Mouse (Mus musculus) liver, embryonic 14.5 days (tissue): Measurements from ENCODE around the gene Donson. TPM values are rescaled to one million over a fixed set of nuclear protein-coding genes. Genes with fewer than 3 reads are reported as not detected.

Experiments used
- ATAC-seq: fragments of 200-750 bp; cut with Nextera tagmentation; 2 replicates; pipeline ENCODE4 v1.8.0; 2017; ENCODE audit warnings: moderate number of reproducible peaks, mild to moderate bottlenecking, moderate library complexity; ENCODE audit not compliant: insufficient read depth
- DNase-seq, 3 experiments: peaks; one replicate each; pipeline ENCODE4 v3.0.0-alpha.2; 2012 to 2013; ENCODE audit warnings: low read depth in 3 of 3, low spot score in 3 of 3
- H3K27ac ChIP-seq: fragments of 300-500 bp; sonication (generic); 2 replicates; pipeline ENCODE4 v1.5.1; 2014; ENCODE audit warnings: moderate library complexity, mild to moderate bottlenecking, control low read depth, inconsistent platforms
- H3K27me3 ChIP-seq: fragments of 300-500 bp; sonication (generic); 2 replicates; pipeline ENCODE4 v1.6.1; 2014; ENCODE audit warnings: mild to moderate bottlenecking, low read length, moderate library complexity; ENCODE audit not compliant: control insufficient read depth, insufficient read depth
- H3K36me3 ChIP-seq: fragments of 300-500 bp; sonication (generic); replicated peaks from 2 replicates; pipeline ENCODE4 v1.6.1; 2014; ENCODE audit warnings: low read depth; ENCODE audit not compliant: control insufficient read depth, insufficient read depth
- H3K4me1 ChIP-seq, 2 experiments: fragments of 200-500 bp in 1 of 2; fragments of 300-500 bp in 1 of 2; sonication (generic) in 1 of 2; replicated peaks; 2 replicates each; pipeline ENCODE4 v1.6.1; 2012 to 2014; ENCODE audit warnings: antibody characterized with exemption in 1 of 2, inconsistent platforms in 1 of 2, low read length in 1 of 2; ENCODE audit not compliant: control insufficient read depth in 2 of 2, insufficient read depth in 2 of 2
- H3K4me2 ChIP-seq: fragments of 300-500 bp; sonication (generic); 2 replicates; pipeline ENCODE4 v1.6.1; 2014; ENCODE audit warnings: low read depth, mild to moderate bottlenecking, control low read depth, moderate library complexity
- H3K4me3 ChIP-seq, 2 experiments: fragments of 200-500 bp in 1 of 2; fragments of 300-500 bp in 1 of 2; sonication (generic) in 1 of 2; 2 replicates each; pipeline ENCODE4 v1.5.1; 2012 to 2014; ENCODE audit warnings: low read depth in 2 of 2, low read length in 2 of 2, mild to moderate bottlenecking in 2 of 2, control low read depth in 1 of 2, inconsistent platforms in 1 of 2, moderate library complexity in 1 of 2; ENCODE audit not compliant: insufficient read depth in 1 of 2
- H3K9ac ChIP-seq: fragments of 300-500 bp; sonication (generic); replicated peaks from 2 replicates; pipeline ENCODE4 v1.6.1; 2014; ENCODE audit warnings: mild to moderate bottlenecking, control low read depth, moderate library complexity
- H3K9me3 ChIP-seq: fragments of 300-500 bp; sonication (generic); 2 replicates; pipeline ENCODE4 v1.6.1; 2016; ENCODE audit warnings: low read length, mixed read lengths; ENCODE audit not compliant: control insufficient read depth
- CTCF ChIP-seq: IDR thresholded peaks from 2 replicates; pipeline ENCODE4 v1.5.1; 2016; ENCODE audit warnings: antibody characterized with exemption, low read depth, control low read depth
- EP300 ChIP-seq: IDR thresholded peaks from 2 replicates; pipeline ENCODE4 v1.6.1; 2016; ENCODE audit warnings: antibody characterized with exemption, low read depth
- WGBS: fragments of 180-500 bp; shearing (Covaris S2); extraction: QIAGEN DNeasy Blood & Tissue Kit; methylation state at CpG from one replicate; pipeline ENCODE4 v1.1.7; 2014; ENCODE audit not compliant: insufficient replicate concordance; 5-methylcytosine and 5-hydroxymethylcytosine counted together
- polyA plus RNA-seq, 2 experiments: library from polyadenylated mRNA; depleted of rRNA in 1 of 2; stranded (reverse) in 1 of 2; unstranded in 1 of 2; fragments of >200 nt; fragmentation: Nextera tagmentation in 1 of 2; extraction: Ambion mirVana in 1 of 2; gene quantifications; 2 replicates each; pipeline versions ENCODE4 v1.2.1 to v1.2.3; 2012 to 2014

The Donson gene
- polyA plus RNA-seq, 2 experiments: 26.2 to 32.0 TPM

DNA sequence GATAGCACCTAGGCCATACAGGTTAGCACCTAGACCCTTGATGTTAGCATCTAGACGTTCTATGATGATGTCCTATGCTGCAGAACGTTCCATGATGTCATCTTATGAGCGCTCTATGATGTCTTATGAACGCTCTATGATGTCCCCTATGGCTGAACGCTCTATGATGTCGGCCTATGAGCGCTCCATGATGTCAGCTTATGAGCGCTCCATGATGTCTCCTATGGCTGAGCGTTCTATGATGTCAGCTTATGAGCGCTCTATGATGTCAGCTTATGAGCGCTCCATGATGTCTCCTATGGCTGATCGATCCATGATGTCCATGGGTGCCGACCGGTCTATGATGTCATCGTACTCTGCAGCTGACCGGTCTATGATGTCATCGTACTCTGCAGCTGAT lies 31.3 kb downstream of the Donson start:
- Histone ChIP-seq H3K27ac (no peak overlapping the region), H3K4me3 (no peak overlapping the region), H3K4me1 (no peaks in the 10 kb centered on the region), H3K4me2 (no peak overlapping the region), H3K9me3 (no peaks in the 10 kb centered on the region; the same call in 1 of the 2 replicates), H3K27me3 (no peaks in the 10 kb centered on the region), H3K36me3 (peaks cover 89% of the 10 kb centered on the region), H3K9ac (no peak overlapping the region)
- peak; percentile 36 for ATAC-seq
- TF ChIP-seq CTCF: no peak
- no peak for TF ChIP-seq EP300
- DNase-seq: no peak
- WGBS: 96% methylated on average over 17 of the region's 17 CpGs

DNA sequence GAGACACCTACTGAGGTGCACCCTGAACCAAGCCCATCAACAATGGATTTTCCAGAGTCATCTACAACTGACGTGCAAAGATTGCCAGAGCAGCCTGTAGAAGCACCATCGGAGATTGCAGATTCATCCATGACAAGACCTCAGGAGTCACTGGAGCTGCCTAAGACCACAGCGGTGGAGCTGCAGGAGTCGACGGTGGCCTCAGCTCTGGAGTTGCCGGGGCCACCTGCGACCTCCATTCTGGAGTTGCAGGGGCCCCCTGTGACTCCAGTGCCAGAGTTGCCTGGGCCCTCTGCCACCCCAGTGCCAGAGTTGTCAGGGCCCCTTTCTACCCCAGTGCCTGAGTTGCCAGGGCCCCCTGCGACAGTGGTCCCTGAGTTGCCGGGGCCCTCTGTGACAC lies 33.3 kb downstream of the Donson start:
- WGBS: 95% methylated on average over 9 of the region's 9 CpGs
- Histone ChIP-seq H3K27ac (no peak overlapping the region), H3K4me3 (no peak overlapping the region), H3K4me1 (no peaks in the 10 kb centered on the region; a peak in 1 of 4 replicates), H3K4me2 (no peak overlapping the region), H3K9ac (no peak overlapping the region), H3K9me3 (no peaks in the 10 kb centered on the region; the same call in 1 of the 2 replicates), H3K36me3 (peaks cover 83% of the 10 kb centered on the region), H3K27me3 (no peaks in the 10 kb centered on the region)
- TF ChIP-seq EP300 (no peak), CTCF (no peak)
- ATAC-seq (no peak), DNase-seq (no peak)

DNA sequence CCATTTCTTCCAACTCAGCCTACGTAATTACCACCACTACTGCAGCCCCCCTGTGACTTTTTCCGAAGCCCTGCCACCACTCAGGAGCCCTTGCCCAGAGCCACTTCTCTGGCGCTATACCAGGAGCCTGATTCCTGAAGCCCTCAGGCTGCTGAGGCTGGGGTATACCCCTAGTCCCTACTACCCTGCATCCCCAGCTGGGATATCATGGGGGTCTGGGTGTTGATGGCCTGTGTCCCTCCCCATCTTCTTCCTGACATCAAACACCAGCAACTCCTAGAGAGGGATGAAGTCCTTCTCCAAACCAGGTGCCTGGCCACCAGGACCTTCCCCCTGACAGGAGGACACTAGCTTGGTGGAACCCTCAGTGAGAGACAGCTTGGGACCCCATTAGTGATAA lies 36.4 kb downstream of the Donson start:
- Histone ChIP-seq H3K36me3 (peaks cover 52% of the 10 kb centered on the region), H3K4me1 (peaks cover 6% of the 10 kb centered on the region in 2 experiments), H3K27ac (no peak overlapping the region), H3K9ac (no peak overlapping the region), H3K9me3 (no peaks in the 10 kb centered on the region), H3K4me2 (no peak overlapping the region), H3K27me3 (no peaks in the 10 kb centered on the region), H3K4me3 (no peak overlapping the region)
- TF ChIP-seq CTCF (no peak), EP300 (no peak)
- DNase-seq (no peak), ATAC-seq (no peak)
- 93% methylated on average over 3 of the region's 3 CpGs for WGBS

DNA sequence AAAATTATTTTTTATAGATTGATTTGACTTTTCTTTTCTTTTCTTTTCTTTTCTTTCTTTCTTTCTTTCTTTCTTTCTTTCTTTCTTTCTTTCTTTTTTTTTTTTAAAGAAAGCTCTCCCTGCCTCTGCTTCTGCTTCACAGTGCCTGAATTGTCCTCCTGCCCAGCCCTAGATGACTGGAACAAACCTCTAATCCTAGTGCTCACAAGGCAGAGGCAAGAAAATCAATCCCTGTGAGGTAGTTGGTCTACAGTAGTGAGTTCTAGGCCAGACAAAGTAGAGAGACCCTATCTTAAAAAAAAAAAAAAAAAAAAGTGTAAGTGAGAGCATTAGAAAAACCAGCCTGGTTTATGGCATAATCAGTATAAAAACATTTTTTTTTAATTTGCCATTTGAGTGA lies 38.8 kb downstream of the Donson start:
- Histone ChIP-seq H3K4me2 (peak overlapping the region; percentile 91), H3K36me3 (peaks cover 28% of the 10 kb centered on the region), H3K27me3 (no peaks in the 10 kb centered on the region), H3K4me3 (no peak overlapping the region), H3K27ac (no peak overlapping the region), H3K4me1 (peaks cover 8 to 9% of the 10 kb centered on the region in 2 experiments), H3K9me3 (no peaks in the 10 kb centered on the region), H3K9ac (no peak overlapping the region)
- DNase-seq (no peak), ATAC-seq (no peak)
- no peak for TF ChIP-seq CTCF
- no peak for TF ChIP-seq EP300

DNA sequence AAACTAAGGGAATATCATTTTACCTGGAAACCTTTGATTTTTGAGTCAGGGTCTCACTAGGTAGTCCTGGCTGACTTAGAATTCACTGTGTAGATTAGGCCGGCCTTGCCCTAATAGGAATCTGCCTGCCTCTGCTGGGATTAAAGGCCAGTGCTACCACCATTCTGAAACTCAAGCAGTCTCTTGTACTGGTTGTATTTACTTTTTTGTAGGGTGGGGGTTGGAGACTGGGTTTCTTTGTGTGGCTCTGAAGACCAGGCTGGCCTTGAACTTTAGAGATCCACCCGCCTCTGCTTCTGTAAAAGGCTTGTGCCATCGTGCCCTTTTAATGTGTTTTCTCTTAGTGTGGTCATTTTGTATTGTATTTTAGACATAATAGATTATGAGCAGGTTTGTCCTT lies 39.3 kb downstream of the Donson start:
- Histone ChIP-seq H3K4me3 (peak overlapping the region; percentile 52 to 88), H3K9ac (peak overlapping the region; percentile 66), H3K27ac (no peak overlapping the region; the same call in 1 of the 2 replicates), H3K36me3 (peaks cover 23% of the 10 kb centered on the region), H3K4me2 (peak overlapping the region; percentile 91), H3K9me3 (no peaks in the 10 kb centered on the region), H3K4me1 (peaks cover 10 to 13% of the 10 kb centered on the region in 2 experiments), H3K27me3 (no peaks in the 10 kb centered on the region)
- DNase-seq (no peak), ATAC-seq (no peak)
- 42% methylated on average over 3 of the region's 3 CpGs for WGBS
- TF ChIP-seq CTCF (no peak), EP300 (no peak)
